Mouse (Mus musculus): ENCODE data around the gene Wrb. TPM values are rescaled to one million over a fixed set of nuclear protein-coding genes. Genes with fewer than 3 reads are reported as not detected.
"Not testable (repeated sequence)": the region's sequence is repeated elsewhere in the genome, so short reads cannot be mapped to it uniquely, and the experiment has no call there.

Wrb gene
- total RNA-seq (2021), result 10 to 100 TPM; 14.3 to 19.5 TPM
- long read RNA-seq, experiment 1, transcript Wrb-201 (5 exons, 2,495 nt), result major isoform, 20 of 21 reads
- long read RNA-seq, experiment 1, partial matches to known transcripts, result 0 of 21 reads
- long read RNA-seq, experiment 1, other reads (novel, unspliced or antisense), result 1 of 21 reads
- long read RNA-seq, experiment 2, transcript Wrb-201 (5 exons, 2,495 nt), result major isoform, 16 of 18 reads
- long read RNA-seq, experiment 2, partial matches to known transcripts, result 1 of 18 reads
- long read RNA-seq, experiment 2, other reads (novel, unspliced or antisense), result 1 of 18 reads

DNA sequence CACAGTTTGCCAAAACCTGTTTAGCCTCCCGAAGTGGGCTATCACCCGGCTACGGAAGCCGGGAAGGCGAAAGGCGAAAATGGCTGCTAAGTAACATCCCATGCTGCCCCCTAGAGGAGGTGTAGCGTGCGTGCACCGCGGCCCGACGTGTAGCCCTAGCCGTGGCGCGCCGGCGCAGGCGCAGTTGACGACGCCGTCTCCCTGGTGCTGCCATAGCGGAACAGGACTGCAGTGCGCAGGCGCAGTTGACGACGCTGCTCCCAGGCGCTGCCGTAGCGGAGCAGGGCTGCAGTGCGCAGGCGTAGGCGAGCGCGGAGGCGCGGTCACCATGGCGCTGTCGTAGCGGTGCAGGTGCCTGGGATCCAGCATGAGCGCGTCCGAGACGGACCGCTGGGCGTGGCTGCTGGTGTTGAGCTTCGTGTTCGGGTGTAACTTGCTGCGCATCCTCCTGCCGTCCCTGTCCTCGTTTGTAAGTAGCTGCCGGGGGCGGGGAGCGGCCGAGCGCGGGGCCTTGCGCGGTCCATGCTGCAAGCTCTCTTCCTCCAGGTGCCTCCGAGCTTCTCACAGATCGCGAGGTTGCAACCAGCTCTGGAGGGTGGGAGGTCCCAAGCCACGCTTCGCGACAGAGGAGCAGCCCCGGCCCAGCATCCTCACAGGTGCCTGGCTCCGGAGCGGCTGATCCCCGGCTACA, at the start of gene Wrb:
Gene Wrb, plus strand, starts transcription at position 298 of the 691 bp plus-strand sequence.
- DNase-seq, result peak; percentile 100

DNA sequence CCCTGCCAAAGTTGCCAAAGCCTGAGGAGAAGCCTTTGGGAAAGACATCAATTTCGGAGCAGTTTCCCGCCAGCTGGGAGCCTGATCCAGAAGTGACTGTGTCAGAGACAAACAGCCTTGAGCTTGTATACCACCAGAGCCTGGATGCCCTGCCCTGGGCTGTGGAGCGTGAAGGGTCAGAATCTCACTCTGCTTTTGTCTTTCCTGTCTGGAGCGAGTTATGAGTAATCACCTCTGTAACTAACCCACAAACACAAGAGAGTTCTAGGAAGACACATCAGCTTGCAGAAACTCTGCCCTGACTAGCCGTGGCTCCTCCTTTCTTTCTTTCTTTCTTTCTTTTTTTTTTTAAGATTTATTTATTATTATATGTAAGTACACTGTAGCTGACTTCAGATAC, 49.2 kb upstream of the Wrb start:
- DNase-seq, result no peak

DNA sequence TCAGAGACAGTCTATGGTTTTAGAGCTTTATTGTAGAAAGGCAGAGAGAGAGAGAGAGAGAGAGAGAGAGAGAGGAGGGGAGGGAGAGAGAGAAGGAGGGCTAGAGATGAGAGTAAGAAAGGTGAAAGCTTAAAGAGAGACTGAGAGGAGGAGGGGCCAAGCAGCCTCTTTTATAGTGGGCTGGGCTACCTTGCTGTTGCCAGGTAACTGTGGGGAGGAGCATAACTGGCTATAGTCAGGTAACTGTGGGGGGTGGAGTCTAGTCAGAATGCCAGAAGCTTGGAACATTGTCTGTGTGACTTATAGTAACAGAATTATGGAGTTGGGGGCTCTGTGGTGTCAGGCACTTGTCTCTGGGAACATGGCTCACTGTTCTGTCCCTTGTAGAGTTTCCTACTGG, 47.4 kb upstream of the Wrb start:
- not testable (repeated sequence) for DNase-seq

DNA sequence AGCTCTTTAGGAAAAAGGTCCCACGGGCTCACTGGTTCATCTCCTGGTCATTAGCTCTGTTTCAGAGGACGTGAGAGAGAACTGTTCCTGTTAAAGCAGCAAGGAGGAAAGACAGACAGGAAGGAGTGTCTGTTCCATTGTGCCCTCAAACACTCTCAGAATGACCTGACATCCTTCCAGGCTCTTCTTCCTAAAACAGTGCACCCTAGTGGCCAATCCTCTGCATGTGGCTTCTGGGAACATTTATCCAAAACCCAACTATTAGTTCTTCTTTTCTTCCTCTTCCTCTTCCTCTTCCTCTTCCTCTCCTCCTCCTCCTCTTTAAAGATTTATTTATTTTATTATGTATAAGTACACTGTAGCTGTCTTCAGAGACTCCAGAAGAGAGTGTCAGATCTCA, 42.2 kb upstream of the Wrb start:
- peak; percentile 25 to 65 for DNase-seq

DNA sequence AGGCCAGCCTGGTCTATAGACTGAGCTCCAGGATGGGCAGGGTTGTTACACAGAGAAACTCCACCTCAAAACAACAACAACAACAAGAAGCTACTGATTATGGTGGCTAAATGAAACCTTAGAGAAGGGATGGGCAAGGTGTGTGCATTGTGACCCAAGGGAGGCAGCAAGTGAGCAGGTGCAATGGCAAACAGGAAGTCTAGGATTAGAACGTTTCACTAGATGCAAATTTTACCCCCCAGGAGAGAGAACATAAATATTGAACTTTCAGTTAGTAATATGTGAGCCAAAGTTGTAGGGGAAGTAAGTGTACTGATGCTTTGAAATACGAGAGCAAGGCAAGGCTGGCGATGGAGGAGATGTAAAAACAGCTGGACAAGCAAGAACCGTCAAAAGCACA, 35.5 kb upstream of the Wrb start:
- no peak for DNase-seq

DNA sequence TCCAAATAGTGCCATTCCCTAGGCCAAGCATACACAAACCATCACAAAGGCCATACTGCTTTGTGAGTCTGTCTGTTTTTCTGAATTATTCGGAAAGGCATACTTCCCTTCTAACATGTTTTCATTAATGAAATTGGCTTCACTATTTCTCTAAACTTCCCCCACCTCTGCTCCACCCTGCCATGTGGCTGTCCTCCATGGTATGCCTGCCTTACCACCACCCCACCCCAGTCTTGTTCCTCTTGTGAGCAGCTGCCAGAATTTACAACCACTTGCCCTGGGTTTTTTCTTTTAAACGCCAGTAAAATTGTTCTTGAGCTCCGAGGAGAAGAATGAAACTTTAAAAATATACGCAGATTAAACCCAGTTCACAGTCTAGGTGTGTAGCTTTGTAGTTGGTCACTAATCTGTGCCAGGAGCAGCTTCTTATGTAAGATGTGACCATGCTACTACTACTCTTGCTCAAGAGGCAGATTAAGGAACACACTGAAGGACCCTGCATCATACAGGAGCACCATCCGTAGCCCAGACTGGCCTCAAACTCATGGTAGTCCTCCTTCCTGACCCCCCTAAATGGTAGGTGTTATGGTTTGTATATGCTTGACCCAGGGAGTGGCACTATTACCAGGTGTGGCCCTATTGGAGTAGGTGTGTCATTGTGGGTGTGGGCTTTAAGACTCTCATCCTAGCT, 34.4 kb upstream of the Wrb start:
- no peak for DNase-seq

DNA sequence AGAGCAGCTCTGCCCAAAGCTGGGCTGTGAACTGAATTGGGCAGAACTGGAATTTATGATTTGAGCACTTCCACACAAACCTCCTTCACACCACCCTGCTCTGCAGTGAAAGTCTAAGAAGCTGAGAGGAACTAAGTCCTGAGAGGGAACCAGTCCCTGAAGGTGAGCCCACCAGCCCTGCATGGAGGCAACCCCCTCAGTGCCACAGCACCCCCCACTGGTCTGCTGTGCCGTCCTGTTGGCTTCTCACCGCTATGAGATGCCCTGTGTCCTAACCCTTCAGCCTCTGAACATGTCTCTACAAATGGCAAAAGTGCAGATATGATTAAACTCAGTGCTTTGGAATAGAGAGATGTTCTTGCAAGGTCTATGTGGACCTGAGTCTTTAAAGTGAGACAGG, 32.4 kb upstream of the Wrb start:
- DNase-seq, result no peak

DNA sequence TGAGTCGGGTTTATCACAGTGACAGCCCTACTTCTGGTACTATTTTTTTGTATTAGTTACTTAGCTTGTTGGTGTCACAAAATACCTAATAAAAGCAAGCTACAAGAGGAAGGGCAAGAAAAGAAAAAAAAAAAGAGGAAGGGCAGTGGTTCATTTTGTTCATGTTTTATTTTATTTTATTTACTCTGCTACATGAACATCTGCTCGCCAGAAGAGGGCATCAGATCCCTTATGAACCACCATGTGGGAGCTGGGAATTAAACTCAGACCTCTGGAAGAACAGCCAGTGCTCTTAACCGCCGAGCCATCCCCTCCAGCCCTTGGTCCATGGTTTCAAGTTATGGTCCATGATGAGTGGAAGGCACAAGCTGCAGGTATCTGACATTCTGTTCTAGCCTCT, 30.5 kb upstream of the Wrb start:
- DNase-seq, result no peak

DNA sequence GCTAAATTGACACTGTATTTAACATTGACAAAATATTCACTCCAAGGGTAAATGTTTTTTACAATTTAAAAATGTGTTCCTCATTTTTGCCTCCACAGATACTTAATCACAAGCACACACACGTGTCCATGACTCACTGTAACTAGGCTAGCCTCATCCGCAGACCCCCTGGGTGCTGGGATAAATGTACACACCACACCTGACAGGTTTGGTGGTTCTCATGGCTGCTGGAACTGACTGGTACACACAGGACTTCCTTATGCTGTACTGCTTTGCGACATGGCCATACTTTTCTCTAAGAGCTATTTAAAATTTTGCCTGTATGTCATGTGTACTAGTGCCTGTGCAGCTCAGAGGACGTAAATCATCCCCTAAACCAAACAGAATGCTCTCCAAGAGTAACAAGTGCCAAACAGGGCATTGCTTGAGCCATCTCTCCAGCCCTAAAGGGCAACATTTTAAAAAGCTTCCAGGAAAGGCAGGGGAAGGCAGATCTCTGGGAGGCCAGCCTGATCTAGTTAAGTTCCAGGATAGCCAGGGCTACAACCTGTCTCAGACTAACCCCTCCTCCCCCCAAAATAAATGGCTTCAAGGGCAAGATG, 25.1 kb upstream of the Wrb start:
- no peak for DNase-seq

DNA sequence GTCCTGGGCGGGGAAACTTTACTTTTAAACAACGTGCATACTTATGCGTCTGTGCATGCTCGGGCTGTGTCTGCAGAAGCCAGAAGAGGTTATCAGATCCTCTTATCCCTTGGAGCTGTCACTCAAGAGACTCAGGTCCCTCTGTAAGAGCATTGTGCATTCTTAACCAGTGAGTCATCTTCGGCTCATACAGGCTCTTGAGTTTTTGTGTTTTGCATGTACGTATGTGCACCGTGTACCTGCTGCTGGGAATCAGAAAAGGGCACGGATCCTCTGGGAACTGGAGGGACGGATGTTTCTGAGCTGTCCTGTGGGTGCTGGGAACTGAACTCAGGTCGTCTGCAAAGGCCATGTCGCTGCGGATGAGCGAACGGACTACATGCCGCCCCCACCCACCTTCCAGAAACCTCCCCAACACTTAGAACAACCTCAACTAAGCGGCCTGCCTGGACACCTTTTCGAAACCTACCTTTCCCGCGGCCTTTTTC, 18.5 kb upstream of the Wrb start:
- peak; percentile 9 to 27 for DNase-seq

DNA sequence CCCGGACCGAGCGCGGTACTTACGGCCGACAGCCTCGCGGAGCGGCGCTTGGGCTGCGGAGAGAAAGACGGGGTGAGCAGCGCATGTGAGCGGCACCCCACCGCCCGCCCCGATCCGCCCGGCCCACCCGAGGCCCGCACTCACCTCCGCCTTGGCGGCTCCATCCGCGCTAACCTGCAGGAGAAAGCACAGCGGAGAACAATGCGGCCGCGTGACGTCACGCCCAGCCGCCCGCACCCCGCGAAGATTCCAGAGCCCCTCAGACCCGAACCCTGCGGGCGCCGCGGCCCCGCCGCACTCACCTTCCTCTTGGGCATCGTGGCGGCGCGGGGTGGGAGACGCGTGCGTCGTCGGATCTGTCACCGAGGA, 17.9 kb upstream of the Wrb start:
- no peak for DNase-seq

DNA sequence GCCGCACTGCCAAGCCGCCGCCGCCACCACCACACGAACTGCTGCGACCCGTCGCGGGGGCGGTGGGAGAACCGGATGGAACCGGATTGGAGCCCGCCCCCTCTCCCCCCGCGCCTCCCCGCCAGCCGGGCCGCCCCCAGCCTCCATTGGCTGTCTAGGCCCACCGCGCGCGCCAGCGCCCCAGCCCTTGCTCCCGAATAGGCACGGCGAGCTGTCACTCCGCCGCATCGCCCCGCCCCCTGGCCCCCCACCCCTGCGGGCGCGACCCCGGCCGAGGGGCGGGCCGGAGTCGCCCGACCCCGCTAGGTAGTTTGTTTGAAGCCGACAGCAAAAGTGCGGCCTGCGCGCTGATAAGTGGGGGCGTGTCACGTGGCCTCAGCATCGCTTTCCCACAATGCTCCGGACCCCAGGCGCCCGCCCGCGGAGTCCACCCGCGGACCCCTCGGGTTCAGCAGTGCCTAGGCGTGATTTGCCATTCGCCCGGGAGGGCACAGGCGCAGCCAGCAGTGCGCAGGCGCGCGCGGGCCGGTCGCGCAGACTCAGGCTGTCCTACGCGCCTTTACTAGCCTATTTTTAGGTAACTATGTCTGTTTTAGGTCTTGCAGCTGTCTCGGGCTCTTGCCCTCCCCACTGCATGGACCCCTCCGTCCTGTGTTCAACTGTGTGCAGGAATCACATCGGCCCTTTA, 17.4 kb upstream of the Wrb start, which contains the start of gene Hmgn1:
Gene Hmgn1, minus strand, starts transcription at position 73 of the 688 bp plus-strand sequence.
- peak; percentile 92 to 97 for DNase-seq

DNA sequence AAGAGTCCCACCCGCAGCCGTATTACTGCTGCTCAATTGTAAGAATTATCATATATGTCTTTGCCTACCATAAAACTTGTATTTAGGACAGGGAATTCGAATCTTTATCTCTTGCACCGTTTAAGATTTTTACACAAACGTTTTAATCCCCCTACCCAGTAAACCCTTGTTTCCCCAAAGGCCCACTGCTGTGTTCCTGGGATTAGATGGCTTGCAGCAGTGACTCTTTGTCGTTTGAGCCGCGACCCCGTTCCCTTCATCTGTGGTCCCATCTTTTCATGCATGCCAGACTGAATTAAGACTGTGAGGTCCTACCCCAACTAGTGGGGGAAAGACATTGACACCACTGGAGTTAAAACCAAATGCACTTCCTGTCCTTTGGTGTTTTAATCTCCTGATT, 16.7 kb upstream of the Wrb start:
- DNase-seq, result no peak

DNA sequence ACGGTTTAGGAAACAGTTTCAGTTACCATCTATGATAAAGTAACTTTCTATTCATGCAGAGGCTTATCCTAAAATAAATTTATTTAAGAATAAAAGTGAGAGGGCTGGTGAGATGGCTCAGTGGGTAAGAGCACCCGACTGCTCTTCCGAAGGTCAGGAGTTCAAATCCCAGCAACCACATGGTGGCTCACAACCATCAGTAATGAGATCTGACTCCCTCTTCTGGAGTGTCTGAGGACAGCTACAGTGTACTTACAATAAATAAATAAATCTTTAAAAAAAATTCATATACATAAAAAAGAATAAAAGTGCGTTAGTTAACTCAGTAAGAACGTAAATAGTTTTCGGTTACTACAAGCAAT, 478 bp upstream of the Wrb start:
- DNase-seq, result not testable (repeated sequence)

DNA sequence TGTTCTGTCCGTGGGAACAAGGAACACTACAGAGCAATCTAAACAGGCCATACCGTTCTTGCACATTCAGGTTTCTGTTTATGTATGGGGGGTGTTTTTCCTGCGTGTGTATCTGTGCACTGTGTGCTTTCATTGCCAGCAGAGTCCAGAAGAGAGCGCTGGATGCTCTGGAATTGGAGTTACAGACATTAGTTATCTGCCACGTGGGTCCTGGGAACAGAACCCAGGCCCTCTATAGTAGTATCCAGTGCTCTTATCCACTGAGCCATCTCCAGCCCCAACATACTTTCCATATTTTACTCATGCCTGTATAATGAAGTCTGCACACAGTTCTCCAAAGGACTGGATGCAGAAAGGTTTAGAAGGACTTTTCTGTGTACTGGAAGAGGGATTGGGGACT, 607 bp downstream of the Wrb start:
- DNase-seq, result no peak

DNA sequence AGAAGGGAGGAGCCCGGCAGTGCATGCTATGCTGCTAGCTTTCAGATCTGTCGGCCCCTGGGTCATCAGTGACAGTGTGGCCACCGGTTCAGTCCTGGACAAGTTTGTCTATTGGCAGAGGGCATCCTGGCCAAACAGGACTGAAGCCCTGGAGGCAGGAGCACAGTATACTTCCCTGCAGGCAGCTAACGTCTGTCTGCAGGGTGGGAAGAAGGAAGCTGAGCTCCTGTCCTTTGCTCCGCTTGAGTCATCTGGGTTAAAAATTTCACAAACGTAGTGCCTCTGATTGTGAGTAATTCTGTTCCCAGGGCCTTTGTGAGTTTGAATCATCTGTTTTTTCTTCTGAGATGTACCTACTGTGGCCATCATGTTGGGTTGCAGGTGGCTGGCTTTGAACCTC, 3.6 kb downstream of the Wrb start:
- no peak for DNase-seq

DNA sequence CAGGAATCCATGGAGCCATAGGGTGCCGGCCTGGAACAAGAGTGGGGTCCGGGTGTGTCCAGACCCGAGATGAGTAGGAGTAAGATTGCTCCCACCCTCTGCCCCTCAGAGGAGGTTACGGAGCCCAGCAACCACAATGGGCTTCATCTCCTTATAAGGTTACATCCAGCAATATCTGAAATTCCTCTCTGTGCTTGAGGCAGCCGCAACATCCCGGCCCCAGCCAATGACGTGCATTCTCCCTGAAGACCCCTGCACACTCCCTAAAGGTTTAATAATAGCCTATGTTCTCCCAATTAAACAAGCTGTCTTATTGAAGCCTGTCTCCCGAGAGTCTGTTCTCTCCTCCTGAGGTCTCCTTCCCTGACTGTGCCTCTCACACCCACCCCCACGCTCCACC, 4.1 kb downstream of the Wrb start:
- no peak for DNase-seq

DNA sequence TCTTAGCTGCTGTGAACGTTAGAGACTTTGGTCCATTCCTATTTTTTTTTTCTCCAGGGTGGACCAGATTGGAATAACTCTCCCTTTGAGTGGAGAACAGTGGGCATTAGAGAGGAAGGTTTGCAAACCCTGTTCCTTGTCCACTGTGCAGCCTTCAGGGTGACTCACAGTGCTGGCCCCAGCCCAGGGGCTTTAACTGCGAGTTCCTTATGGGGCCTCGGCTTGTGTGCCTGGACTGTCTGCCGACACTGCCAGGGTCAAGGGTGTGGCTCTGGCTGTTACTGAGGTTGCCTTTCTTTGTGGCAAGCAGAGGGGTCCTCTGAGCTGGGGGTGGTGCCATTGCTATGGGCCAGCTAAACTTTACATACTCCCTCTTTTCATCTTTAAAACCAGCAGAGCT, 5.8 kb downstream of the Wrb start:
- DNase-seq, result peak; percentile 37 to 50

DNA sequence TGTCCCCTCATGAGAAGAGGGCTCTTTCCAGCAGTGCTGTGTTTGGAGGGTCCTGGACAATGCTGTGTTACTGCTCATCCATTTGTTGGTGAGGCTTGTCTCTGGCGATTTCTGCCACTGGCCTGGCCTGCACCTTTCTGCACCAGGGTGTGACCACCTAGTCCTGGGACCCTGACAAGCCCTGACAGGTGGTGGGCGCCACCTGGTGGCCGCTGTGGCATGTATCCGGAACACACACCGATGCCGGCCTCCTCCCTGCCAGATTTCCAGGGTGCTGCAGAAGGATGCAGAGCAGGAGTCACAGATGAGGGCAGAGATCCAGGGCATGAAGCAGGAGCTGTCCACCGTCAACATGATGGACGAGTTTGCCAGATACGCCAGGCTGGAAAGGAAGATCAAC, 6.3 kb downstream of the Wrb start:
- DNase-seq, result peak; percentile 65 to 85

DNA sequence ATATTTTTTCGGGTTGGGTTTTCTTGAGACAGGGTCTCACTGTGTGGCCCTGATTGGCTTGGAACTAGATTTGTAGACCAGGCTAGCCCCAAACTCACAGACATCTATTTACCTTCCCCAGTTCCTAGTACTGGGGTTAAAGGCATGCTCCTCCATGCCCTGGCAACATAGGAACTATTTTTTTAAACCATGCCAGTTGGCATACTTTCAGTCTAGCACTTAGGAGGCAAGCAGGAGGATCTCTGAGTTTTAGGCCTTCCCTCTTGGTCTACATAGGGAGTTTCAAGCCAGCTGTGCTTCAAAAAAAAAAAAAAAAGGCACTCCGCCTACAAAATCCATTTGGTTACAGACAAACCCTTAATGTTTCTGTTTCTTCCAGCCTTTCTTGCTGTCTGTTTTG, 9.3 kb downstream of the Wrb start:
- DNase-seq, result no peak

DNA sequence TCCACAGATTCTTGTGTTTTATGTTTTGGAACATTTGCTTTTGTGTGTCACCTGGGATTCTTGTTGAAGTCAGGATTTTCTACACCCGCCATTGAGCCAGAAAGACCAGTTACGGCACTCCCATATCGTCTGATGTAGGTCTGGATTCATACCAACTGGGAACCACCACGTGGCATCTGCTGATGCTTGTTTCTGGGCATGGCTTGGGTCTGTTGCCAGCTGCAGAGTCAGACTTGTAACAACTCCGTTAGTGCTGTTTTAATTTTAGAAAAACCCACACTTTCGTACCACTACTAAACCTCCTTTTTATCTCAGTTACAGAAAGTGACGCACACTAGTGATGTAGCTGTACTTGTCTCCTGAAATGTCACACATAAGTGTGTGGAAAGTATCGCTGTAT, 10.8 kb downstream of the Wrb start:
- peak in 1 of 2 experiments; percentile 17 for DNase-seq

DNA sequence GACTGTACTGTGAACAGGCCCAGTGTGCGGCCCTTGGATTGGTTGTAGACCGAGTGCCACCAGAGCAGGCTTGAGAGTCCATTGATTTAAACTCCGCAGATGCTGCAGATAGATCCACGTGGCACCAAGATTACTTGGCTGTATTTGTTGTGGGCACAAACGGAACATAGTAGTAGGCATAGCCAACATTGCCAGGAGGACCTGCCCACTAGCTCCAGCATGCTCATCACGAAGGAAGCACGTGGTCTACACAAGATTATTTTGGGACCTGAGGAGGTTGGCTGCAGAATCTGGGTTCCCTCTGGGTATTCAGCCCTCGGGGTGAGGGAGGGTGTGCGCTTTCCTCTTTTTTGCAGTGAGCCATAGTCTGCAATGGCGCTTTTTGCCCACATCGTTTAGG, 12.0 kb downstream of the Wrb start:
- peak in 1 of 2 experiments; percentile 28 for DNase-seq

Measured in heart, adult 18-20 months (tissue).